Mouse (Mus musculus) lung, postnatal 10 days (tissue): ENCODE measurements around the gene Hoxa6.

Experiments used
- DNase-seq: peaks from one replicate; pipeline ENCODE4 v3.0.0; 2021

The Hoxa6 gene

GRCm38 (mm10) chr6:52196811-52197210 lies 11.7 kb downstream of the Hoxa6 start:
- peak; percentile 34 for DNase-seq

- no peak for DNase-seq
Observed at GRCm38 (mm10) chr6:52194690-52195089, 13.8 kb downstream of the Hoxa6 start.

GRCm38 (mm10) chr6:52191860-52192550 lies 16.5 kb downstream of the Hoxa6 start:
- DNase-seq = peak; percentile 93

DNA sequence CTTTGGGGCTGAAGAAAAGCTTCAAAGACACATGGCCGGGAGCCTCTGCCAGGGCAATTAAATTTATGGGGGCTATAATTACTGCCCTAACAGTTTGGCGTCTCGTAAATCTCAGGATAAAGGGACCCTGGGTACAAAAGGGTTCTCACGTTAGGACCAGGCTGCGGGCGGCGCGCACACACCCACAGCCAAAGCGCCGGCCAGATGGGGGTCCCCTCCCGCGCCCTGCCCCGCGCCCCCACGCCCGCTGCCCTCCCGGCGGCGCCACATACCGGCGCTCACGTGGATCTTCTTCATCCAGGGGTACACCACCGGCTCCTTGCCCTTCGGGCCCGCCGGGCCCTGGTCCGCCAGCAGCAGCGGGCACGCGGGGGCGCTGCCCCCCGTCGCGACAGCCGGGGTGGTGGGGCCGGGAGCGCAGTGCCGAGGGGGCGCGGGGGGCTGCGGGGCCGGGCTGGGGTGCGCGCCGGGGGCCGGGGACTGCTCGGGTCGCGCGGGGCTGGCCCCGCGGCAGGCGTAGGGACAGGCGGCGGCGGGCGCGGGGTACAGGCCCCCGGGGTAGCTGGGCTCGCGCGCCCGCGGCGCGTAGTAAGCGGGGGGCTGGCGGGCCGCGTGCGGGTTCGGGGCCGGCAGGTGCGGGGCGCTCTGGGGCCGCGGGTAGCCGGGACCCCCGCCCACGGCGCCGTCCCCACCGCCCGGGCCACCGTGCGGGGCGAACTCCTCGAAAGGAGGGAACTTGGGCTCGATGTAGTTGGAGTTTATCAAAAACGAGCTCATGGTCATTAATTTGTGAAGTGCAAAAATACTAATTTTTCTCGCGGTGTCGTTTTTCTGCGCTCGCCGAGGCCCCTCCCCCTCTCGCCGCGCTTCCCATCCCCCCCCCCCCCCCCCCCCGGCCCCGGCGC lies 17.4 kb downstream of the Hoxa6 start, which contains the start of gene Hoxa4:
Hoxa4 (minus strand) TSS at position 848 of the 905 bp plus-strand sequence.
- DNase-seq = no peak

DNA sequence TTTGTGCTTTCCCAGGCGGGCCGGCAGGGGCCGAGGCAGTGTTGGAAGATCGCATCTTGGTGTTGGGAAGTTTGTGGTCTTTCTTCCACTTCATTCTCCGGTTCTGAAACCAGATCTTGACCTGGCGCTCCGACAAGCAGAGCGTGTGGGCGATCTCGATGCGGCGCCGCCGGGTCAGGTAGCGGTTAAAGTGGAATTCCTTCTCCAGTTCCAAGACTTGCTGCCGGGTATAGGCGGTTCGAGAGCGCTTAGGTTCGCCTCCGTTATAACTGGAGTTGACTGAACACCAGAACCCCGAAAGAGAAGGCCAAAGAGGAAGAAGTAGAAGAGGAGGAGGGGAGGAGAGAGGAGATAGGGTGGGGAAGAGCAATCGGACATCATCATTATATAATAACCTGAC lies 18.1 kb downstream of the Hoxa6 start:
- DNase-seq = peak; percentile 75

- no peak for DNase-seq
Observed at GRCm38 (mm10) chr6:52189909-52190308, 18.6 kb downstream of the Hoxa6 start.

DNA sequence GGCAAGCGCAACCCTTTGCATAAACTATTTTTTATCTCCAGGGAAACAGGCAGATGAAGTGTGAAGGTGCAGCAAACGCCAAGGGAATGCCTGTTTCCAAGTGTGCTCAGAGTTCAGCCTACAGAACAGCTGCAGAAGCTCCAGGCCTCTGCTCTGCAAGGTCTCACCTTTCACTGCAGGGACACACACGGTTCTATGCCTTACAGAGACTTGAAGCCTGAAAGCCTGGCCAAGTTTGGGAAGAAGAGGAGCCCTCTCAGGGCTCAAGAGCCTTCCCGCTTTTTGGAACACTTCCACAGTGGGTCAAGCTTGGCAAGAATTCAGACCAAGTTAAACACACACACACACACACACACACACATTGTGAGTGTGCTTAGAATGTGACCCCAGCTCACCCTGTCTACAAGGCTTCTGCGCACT lies 19.3 kb downstream of the Hoxa6 start:
- peak; percentile 81 for DNase-seq

DNA sequence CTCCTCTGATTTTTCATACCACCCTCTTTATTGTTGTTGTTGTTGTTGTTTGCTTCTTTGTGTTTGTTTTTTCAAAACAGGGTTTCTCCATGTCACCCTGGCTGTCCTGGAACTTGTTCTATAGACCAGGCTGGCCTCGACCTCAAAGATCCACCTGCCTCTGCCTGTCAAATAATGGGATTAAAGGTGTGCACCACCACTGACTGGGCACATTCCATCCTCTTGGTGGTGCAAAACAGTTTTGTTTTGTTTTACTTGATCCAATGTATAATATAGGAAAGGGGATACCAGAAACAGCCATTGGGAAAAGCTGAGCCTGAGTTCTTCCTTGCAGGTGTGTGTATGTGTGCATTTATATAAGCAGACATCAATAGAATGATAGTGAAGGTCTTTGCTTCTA lies 22.0 kb downstream of the Hoxa6 start:
- DNase-seq = no peak

- no peak for DNase-seq
Observed at GRCm38 (mm10) chr6:52185834-52186233, 22.7 kb downstream of the Hoxa6 start.

DNA sequence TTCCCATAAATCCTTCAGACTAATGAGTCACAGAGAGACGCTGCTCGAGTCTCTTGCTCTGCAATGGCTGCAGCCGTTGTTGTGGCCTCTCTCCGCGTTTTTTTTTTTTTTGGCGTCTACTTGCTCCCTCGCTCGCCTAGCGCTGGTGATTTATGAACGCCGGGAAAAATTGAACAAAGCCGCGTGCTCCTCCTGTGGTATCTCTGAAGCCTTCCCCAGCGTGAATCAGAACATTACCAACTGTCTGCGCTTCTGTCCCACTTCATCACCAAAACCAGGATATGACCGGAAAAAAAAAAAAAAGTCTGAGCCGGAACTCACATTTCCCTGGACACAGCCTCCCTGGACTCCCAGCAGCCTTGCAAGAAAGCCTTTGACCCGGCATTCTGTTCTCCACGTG lies 23.3 kb downstream of the Hoxa6 start:
- DNase-seq = peak; percentile 67

- no peak for DNase-seq
Observed at GRCm38 (mm10) chr6:52184668-52185067, 23.9 kb downstream of the Hoxa6 start.

- DNase-seq = peak; percentile 68
Observed at GRCm38 (mm10) chr6:52183311-52184080, 25.0 kb downstream of the Hoxa6 start.

GRCm38 (mm10) chr6:52182793-52183192 lies 25.7 kb downstream of the Hoxa6 start:
- no peak for DNase-seq

DNA sequence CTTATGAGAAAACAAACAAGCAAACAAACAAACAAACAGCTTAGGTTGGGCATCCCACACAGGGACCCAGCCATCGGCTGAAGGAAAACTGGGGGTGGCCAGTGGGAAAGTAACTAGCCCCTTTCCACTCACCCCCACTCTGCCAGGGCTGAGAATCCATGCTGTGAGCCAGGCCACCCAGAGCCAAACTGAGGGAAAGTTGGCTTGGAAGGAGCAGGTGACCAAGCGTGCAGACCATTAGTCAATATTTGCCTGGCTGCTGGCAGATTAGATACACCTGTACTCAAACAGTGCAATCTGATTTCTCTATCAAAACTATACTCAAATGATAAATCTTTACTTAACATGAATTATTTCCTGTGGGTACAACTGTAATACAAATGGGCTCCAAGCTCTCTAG lies 26.5 kb downstream of the Hoxa6 start:
- DNase-seq = no peak

- no peak for DNase-seq
Observed at GRCm38 (mm10) chr6:52180726-52181125, 27.8 kb downstream of the Hoxa6 start.

DNA sequence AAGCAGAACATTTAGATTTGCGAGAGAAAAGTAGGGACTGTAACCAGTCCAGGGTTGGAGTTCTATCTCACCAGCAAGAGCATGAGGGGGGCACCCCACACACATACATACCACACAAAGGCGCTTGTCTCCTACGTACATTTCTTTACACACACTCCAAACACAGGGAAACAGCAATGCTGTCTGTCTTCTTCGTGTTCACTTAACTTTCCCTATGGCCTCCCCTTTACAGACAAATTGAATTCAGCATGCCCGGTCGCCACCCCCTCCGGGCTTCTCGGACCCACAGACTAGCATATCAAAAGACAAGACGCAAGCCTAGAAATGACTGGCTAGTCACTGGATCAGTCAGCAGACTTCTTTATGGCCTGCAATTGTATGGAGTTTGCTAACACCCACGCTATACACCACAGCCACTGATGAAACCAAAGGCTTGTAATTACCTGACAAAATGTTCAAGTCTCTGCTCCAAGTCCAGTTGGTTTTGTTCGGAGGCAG lies 28.3 kb downstream of the Hoxa6 start:
- no peak for DNase-seq

GRCm38 (mm10) chr6:52179690-52180089 lies 28.8 kb downstream of the Hoxa6 start:
- peak; percentile 31 for DNase-seq

DNA sequence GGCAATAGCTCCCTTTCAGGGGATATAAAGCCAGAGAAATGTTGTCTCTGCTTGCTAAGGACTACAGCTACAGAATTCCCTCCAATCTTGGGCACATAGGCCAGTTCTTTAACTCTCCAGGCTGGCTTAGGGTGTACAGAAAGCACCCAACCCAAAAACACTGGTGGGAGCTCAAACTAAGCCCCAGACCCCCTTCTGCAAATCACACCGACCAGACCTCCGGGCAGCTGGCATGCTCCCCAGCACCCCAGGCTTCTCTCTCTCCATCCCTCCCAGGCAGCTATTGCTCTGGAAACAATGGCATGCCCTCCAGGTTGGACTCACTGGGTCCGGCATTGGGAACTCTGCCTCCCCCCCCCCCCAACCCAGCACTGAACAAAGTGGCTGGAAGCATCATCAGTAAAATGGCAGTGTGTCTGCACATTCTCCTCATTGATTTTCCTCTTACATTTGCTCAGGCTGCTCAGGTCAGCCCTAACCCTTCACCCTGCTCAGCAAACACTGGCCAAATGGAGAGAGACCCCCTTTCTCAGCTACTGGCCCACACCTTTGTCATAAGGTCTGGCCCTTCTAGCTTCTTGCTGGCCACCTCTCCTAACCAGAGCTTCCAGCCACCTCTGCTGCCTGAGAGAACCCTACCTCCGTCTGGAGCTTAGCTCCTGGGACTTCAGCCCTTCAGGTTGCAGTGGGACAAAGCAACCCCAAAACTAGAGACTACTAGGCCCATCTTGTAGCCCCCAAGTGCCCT lies 29.4 kb downstream of the Hoxa6 start:
- peak; percentile 39 for DNase-seq

- no peak for DNase-seq
Observed at GRCm38 (mm10) chr6:52177806-52178205, 30.7 kb downstream of the Hoxa6 start.

- DNase-seq = peak; percentile 60
Observed at GRCm38 (mm10) chr6:52177061-52177735, 31.3 kb downstream of the Hoxa6 start, which contains the start of gene 5730596B20Rik. Gene 5730596B20Rik (plus strand): TSS chr6:52177498.

- no peak for DNase-seq
Observed at GRCm38 (mm10) chr6:52176391-52176790, 32.1 kb downstream of the Hoxa6 start.

DNA sequence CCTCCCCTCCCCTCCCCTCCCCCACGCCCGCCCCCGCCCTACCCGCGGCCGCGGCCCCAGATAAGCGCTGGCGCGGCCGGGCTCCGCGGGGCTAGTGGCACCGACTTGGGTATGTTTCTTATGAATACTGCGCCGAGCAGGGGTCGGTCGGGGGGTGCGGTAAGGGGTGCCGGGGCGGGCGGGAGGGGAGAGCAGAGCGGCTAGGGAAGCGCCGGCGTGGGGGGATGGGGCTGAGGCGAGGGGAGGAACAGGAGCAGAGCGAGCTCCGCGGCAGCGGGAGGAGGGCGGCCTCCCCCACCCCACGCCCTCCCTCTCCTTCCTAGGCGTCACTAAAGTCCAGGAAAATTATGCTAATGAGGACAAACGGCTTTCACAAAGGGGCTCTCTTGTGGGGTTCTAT lies 32.7 kb downstream of the Hoxa6 start:
- DNase-seq = peak; percentile 89
